Mouse (Mus musculus) spleen, adult 2 months (tissue): Measurements from ENCODE around the gene Pmvk.

ENCODE experiments used
- CTCF ChIP-seq: fragments of 200-500 bp; IDR thresholded peaks from 2 replicates; pipeline ENCODE4 v1.5.1; 2011; ENCODE audit warnings: mild to moderate bottlenecking, inconsistent platforms; ENCODE audit not compliant: insufficient read depth, insufficient read length, insufficient replicate concordance; ENCODE audit errors: extremely low read depth
- POLR2A ChIP-seq: fragments of 200-500 bp; IDR thresholded peaks from 2 replicates; pipeline ENCODE4 v1.6.1; 2011; ENCODE audit warnings: low read depth, low read length, inconsistent platforms

- no peak for TF ChIP-seq CTCF
- no peak for TF ChIP-seq POLR2A
These were observed 4.8 kb downstream of the Pmvk start for GRCm38 (mm10) chr3:89458965-89459807.
